Mouse (Mus musculus): ENCODE results near the gene Eif2b1. TPM values are rescaled to one million over a fixed set of nuclear protein-coding genes. Genes with fewer than 3 reads are reported as not detected.

Gene Eif2b1
- polyA plus RNA-seq, 1 experiment from 2014 or later = 76.6 TPM

- no peak for ATAC-seq (ENCODE audit: borderline replicate concordance, extremely low read depth, low FRiP score, low TSS enrichment)
- peaks cover 42% of the 10 kb centered on the region for H3K4me1 ChIP-seq
These were observed 49.7 kb downstream of the Eif2b1 start for GRCm38 (mm10) chr5:124529191-124529651.

GRCm38 (mm10) chr5:124528791-124529190 is 50.1 kb downstream of the Eif2b1 start:
- peaks cover 42% of the 10 kb centered on the region for H3K4me1 ChIP-seq
- ATAC-seq (ENCODE audit: borderline replicate concordance, extremely low read depth, low FRiP score, low TSS enrichment) = no peak
- WGBS = 13% methylated on average over 9 of the region's 9 CpGs

More at GRCm38 (mm10) chr5:124529191-124529651, 49.7 kb downstream of the Eif2b1 start:
- Histone ChIP-seq H3K9me3 (no peaks in the 10 kb centered on the region), H3K27me3 (no peaks in the 10 kb centered on the region), H3K9ac (peak overlapping the region; percentile 36; the same call in 1 of the 2 replicates), H3K4me2 (peak overlapping the region; percentile 88), H3K36me3 (no peaks in the 10 kb centered on the region), H3K4me3 (peak overlapping the region; percentile 78), H3K27ac (peak overlapping the region; percentile 59)
- WGBS = 18% methylated on average over 8 of the region's 8 CpGs

GRCm38 (mm10) chr5:124528351-124528750 is 50.6 kb downstream of the Eif2b1 start:
- no peak overlapping the region for H3K9ac ChIP-seq
- peak overlapping the region; percentile 88 for H3K4me2 ChIP-seq
- H3K27me3 ChIP-seq = no peaks in the 10 kb centered on the region
- peak overlapping the region; percentile 78; the same call in 1 of the 2 replicates for H3K4me3 ChIP-seq
- 55% methylated on average over 4 of the region's 4 CpGs for WGBS
- 0 out of 2 replicates have a peak overlapping the region, but pooled peaks have one; percentile 59 for H3K27ac ChIP-seq
- H3K4me1 ChIP-seq = peaks cover 42% of the 10 kb centered on the region
- ATAC-seq (ENCODE audit: borderline replicate concordance, extremely low read depth, low FRiP score, low TSS enrichment) = no peak
- H3K9me3 ChIP-seq = no peaks in the 10 kb centered on the region
- H3K36me3 ChIP-seq = no peaks in the 10 kb centered on the region

More at GRCm38 (mm10) chr5:124528791-124529190, 50.1 kb downstream of the Eif2b1 start:
- H3K36me3 ChIP-seq = no peaks in the 10 kb centered on the region
- peak overlapping the region; percentile 88 for H3K4me2 ChIP-seq
- no peaks in the 10 kb centered on the region for H3K27me3 ChIP-seq
- no peaks in the 10 kb centered on the region for H3K9me3 ChIP-seq
- peak overlapping the region; percentile 78 for H3K4me3 ChIP-seq
- peak overlapping the region; percentile 36; the same call in 1 of the 2 replicates for H3K9ac ChIP-seq
- peak overlapping the region; percentile 59 for H3K27ac ChIP-seq

GRCm38 (mm10) chr5:124524943-124525342 is 54.0 kb downstream of the Eif2b1 start:
- peaks cover 20% of the 10 kb centered on the region for H3K4me1 ChIP-seq
- WGBS = 91% methylated on average over 5 of the region's 5 CpGs
- no peaks in the 10 kb centered on the region for H3K9me3 ChIP-seq
- ATAC-seq (ENCODE audit: borderline replicate concordance, extremely low read depth, low FRiP score, low TSS enrichment) = no peak
- no peak overlapping the region for H3K9ac ChIP-seq
- H3K4me2 ChIP-seq = no peak overlapping the region
- no peak overlapping the region for H3K4me3 ChIP-seq
- no peaks in the 10 kb centered on the region for H3K27me3 ChIP-seq
- H3K36me3 ChIP-seq = no peaks in the 10 kb centered on the region
- H3K27ac ChIP-seq = no peak overlapping the region

GRCm38 (mm10) chr5:124523032-124523431 is 55.9 kb downstream of the Eif2b1 start:
- Histone ChIP-seq H3K9ac (no peak overlapping the region), H3K9me3 (no peaks in the 10 kb centered on the region), H3K4me3 (no peak overlapping the region), H3K27me3 (no peaks in the 10 kb centered on the region), H3K4me1 (peaks cover under 1% of the 10 kb centered on the region; the same call in 1 of the 2 replicates), H3K4me2 (no peak overlapping the region), H3K27ac (no peak overlapping the region), H3K36me3 (no peaks in the 10 kb centered on the region)
- ATAC-seq (ENCODE audit: borderline replicate concordance, extremely low read depth, low FRiP score, low TSS enrichment) = no peak
- 95% methylated on average over 8 of the region's 8 CpGs for WGBS

- H3K27me3 ChIP-seq = no peaks in the 10 kb centered on the region
- H3K4me3 ChIP-seq = no peak overlapping the region
- WGBS = 85% methylated on average over 4 of the region's 4 CpGs
- no peak overlapping the region for H3K9ac ChIP-seq
- H3K9me3 ChIP-seq = no peaks in the 10 kb centered on the region
- no peak for ATAC-seq (ENCODE audit: borderline replicate concordance, extremely low read depth, low FRiP score, low TSS enrichment)
- H3K4me1 ChIP-seq = no peaks in the 10 kb centered on the region
- no peak overlapping the region for H3K4me2 ChIP-seq
- H3K36me3 ChIP-seq = no peaks in the 10 kb centered on the region
- no peak overlapping the region for H3K27ac ChIP-seq
These were observed 57.3 kb downstream of the Eif2b1 start for GRCm38 (mm10) chr5:124521588-124521987.

Other genes starting within 250 kb of the Eif2b1 start
- gene Cdk2ap1, start 216.0 kb downstream of the Eif2b1 start, polyA plus RNA-seq (2015; fragmentation: Nextera tagmentation; extraction: Ambion mirVana) = 118 and 192 TPM in 2 replicates
- gene Sbno1, start 153.1 kb downstream of the Eif2b1 start, polyA plus RNA-seq (2015; fragmentation: Nextera tagmentation; extraction: Ambion mirVana) = 74.7 and 80.3 TPM in 2 replicates
- 59.8 and 61.3 TPM in 2 replicates for gene Kmt5a, start 139.2 kb downstream of the Eif2b1 start, polyA plus RNA-seq (2015; fragmentation: Nextera tagmentation; extraction: Ambion mirVana)
- 31.4 and 31.7 TPM in 2 replicates for gene Rilpl2, start 100.8 kb downstream of the Eif2b1 start, polyA plus RNA-seq (2015; fragmentation: Nextera tagmentation; extraction: Ambion mirVana)
- 25.3 and 26.5 TPM in 2 replicates for gene Snrnp35, start 96.0 kb downstream of the Eif2b1 start, polyA plus RNA-seq (2015; fragmentation: Nextera tagmentation; extraction: Ambion mirVana)
- 20.7 and 20.8 TPM in 2 replicates for gene Rilpl1, start 47.7 kb downstream of the Eif2b1 start, polyA plus RNA-seq (2015; fragmentation: Nextera tagmentation; extraction: Ambion mirVana)
- gene Tmed2, start 38.4 kb downstream of the Eif2b1 start, polyA plus RNA-seq (2015; fragmentation: Nextera tagmentation; extraction: Ambion mirVana) = 636 TPM in 2 replicates
- 12.3 and 12.5 TPM in 2 replicates for gene Ddx55, start 26.3 kb downstream of the Eif2b1 start, polyA plus RNA-seq (2015; fragmentation: Nextera tagmentation; extraction: Ambion mirVana)
- gene Gtf2h3, start within 50 bp of the Eif2b1 start, polyA plus RNA-seq (2015; fragmentation: Nextera tagmentation; extraction: Ambion mirVana) = 56.8 and 57.5 TPM in 2 replicates
- 38.6 and 45.1 TPM in 2 replicates for gene Atp6v0a2, start 49.4 kb upstream of the Eif2b1 start, polyA plus RNA-seq (2015; fragmentation: Nextera tagmentation; extraction: Ambion mirVana)
- gene Dnah10, start 146.0 kb upstream of the Eif2b1 start, polyA plus RNA-seq (2015; fragmentation: Nextera tagmentation; extraction: Ambion mirVana) = 0.26 and 0.41 TPM in 2 replicates

Data from lung, embryonic 15.5 days (tissue).